In the genomic region with DNA sequence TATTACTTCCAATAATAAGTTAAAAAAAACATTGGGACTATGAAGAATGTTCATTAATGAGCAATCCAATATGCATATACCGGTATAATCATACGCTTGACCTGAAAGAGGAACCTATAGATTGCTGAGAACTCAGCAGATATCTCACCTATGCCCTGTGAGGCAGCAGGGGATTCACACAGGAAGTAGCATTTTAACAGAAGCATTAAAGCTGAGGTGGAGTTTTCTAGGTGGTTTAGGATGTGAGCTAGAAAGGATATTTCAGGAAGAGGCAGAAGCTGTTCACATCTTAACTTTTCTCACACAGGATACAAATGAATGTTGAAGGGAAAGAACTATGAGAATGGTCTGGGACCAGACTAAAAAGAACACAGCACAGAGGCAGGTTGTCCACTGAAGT, we compare ENCODE assay signal across 31 mouse cellular contexts. TPM values are rescaled to one million over a fixed set of nuclear protein-coding genes. Genes with fewer than 3 reads are reported as not detected.
DNase-seq lines count a peak whose midpoint lies in the region; ATAC-seq lines count a peak whose summit lies in the region.
"Had no signal": no experiment of that assay in that cellular context is flagged by ENCODE, and none has a peak within 500 bp of the region (broad histone marks: within the 10 kb centered on the region; RNA-seq: fewer than 3 reads in every experiment).

No protein-coding gene starts in this region.

- WGBS in hindbrain, embryonic 12.5 days: 92% methylated on average over 2 of the region's 2 CpGs

- no peak overlapping the region for H3K9ac ChIP-seq in hindbrain, embryonic 12.5 days
- H3K9ac ChIP-seq: embryonic facial prominence, embryonic 13.5 days; forebrain, embryonic 12.5 days; forebrain, embryonic 15.5 days; hindbrain, embryonic 15.5 days had no signal

- peak; percentile 83 for ATAC-seq in activated CD4-positive, CD25-positive, alpha-beta regulatory T cell, adult 4 months
- ATAC-seq in inflammation-experienced regulatory T-cells, adult 6 months: peak; percentile 92
- no peak for ATAC-seq in hindbrain, embryonic 12.5 days (ENCODE audit: low FRiP score)
- ATAC-seq: forebrain, embryonic 15.5 days; intestine, embryonic 16.5 days had no signal

- peak; percentile 59 for DNase-seq in CD4-positive, CD25-positive, alpha-beta regulatory T cell, adult 2 months (ENCODE audit: low read depth, low spot score)
- peak; percentile 24 for DNase-seq in naive thymus-derived CD4-positive, alpha-beta T cell, adult 2 months (ENCODE audit: low read depth)
- DNase-seq in thymus, adult 18-20 months: no peak
- no peak for DNase-seq in adrenal gland, postnatal 4 days (ENCODE audit: low spot score in 2 of 2)
- DNase-seq in adipocyte (ENCODE audit: low spot score): no peak
- DNase-seq: adrenal gland, postnatal 10 days; adrenal gland, postnatal 36 days; B cell, adult 2 months; cerebellum, adult 11 months; cerebellum, adult 2 months; cerebellum, adult 9-11 months; cerebellum, postnatal 25 days; embryo, embryonic 11 days; gastrocnemius, postnatal 10 days; heart, adult 11 months; kidney, adult 18-20 months had no signal

- H3K27ac ChIP-seq in hindbrain, embryonic 12.5 days: no peak overlapping the region
- H3K27ac ChIP-seq: embryonic facial prominence, embryonic 10.5 days; embryonic facial prominence, embryonic 13.5 days; forebrain, embryonic 12.5 days; forebrain, embryonic 15.5 days; hindbrain, embryonic 15.5 days had no signal

- no peaks in the 10 kb centered on the region for H3K9me3 ChIP-seq in hindbrain, embryonic 12.5 days (replicated peaks)
- H3K9me3 ChIP-seq: embryonic facial prominence, embryonic 10.5 days; embryonic facial prominence, embryonic 13.5 days; forebrain, embryonic 12.5 days; forebrain, embryonic 15.5 days; G1E; hindbrain, embryonic 15.5 days had no signal

- H3K4me1 ChIP-seq in hindbrain, embryonic 12.5 days: no peaks in the 10 kb centered on the region
- H3K4me1 ChIP-seq: embryonic facial prominence, embryonic 10.5 days; embryonic facial prominence, embryonic 13.5 days; forebrain, embryonic 12.5 days; forebrain, embryonic 15.5 days; hindbrain, embryonic 15.5 days had no signal

- H3K4me2 ChIP-seq in hindbrain, embryonic 12.5 days (replicated peaks): no peak overlapping the region
- H3K4me2 ChIP-seq: embryonic facial prominence, embryonic 13.5 days; forebrain, embryonic 12.5 days; forebrain, embryonic 15.5 days; heart, embryonic 11.5 days; hindbrain, embryonic 15.5 days had no signal

- no peak overlapping the region for H3K4me3 ChIP-seq in hindbrain, embryonic 12.5 days
- H3K4me3 ChIP-seq: embryonic facial prominence, embryonic 10.5 days; embryonic facial prominence, embryonic 13.5 days; erythroblast, embryonic 14.5 days; forebrain, embryonic 12.5 days; forebrain, embryonic 15.5 days; hindbrain, embryonic 15.5 days had no signal

- H3K27me3 ChIP-seq in hindbrain, embryonic 12.5 days: no peaks in the 10 kb centered on the region
- H3K27me3 ChIP-seq: CH12.LX; embryonic facial prominence, embryonic 13.5 days; forebrain, embryonic 12.5 days; forebrain, embryonic 15.5 days; hindbrain, embryonic 15.5 days had no signal

- H3K36me3 ChIP-seq in hindbrain, embryonic 12.5 days: no peaks in the 10 kb centered on the region
- H3K36me3 ChIP-seq: embryonic facial prominence, embryonic 10.5 days; embryonic facial prominence, embryonic 13.5 days; forebrain, embryonic 12.5 days; forebrain, embryonic 15.5 days; G1E; hindbrain, embryonic 15.5 days had no signal

RNA-seq across cellular contexts. Expression of a gene that starts 51.6 kb away (rescaled TPM):
- polyA plus RNA-seq in activated CD4-positive, CD25-positive, alpha-beta regulatory T cell, adult 4 months (2017; shearing (Covaris generic)): 100 to 1,000 TPM; 666 to 670 TPM
- polyA plus RNA-seq in inflammation-experienced regulatory T-cells, adult 6 months (2017; shearing (Covaris generic)): 100 to 1,000 TPM; 336 to 775 (median 626) TPM
- 0.05 TPM in 1 of 2 replicates, not detected in the other for polyA plus RNA-seq in hindbrain, embryonic 12.5 days (2016; fragmentation: Nextera tagmentation; extraction: Ambion mirVana)
- 1 to 10 TPM; 1.6 to 2.0 TPM for total RNA-seq in adrenal gland, postnatal 4 days (2021)
- total RNA-seq: gastrocnemius, postnatal 10 days; gastrocnemius, postnatal 4 days had no signal
- polyA plus RNA-seq: cerebellum, adult 2 months; embryonic facial prominence, embryonic 10.5 days; forebrain, embryonic 12.5 days; forebrain, embryonic 15.5 days; heart, embryonic 11.5 days; hindbrain, embryonic 11.5 days; hindbrain, embryonic 15.5 days had no signal

Comparison
In these comparisons a context has a peak if more than half of its experiments do, and no peak if none do; other contexts are left out.
1. DNase-seq: peak in CD4-positive, CD25-positive, alpha-beta regulatory T cell, adult 2 months (single experiment) and naive thymus-derived CD4-positive, alpha-beta T cell, adult 2 months (single experiment); none in thymus, adult 18-20 months (0 of 2), adrenal gland, postnatal 4 days (0 of 2) and adipocyte (single experiment).
2. RNA of a gene that starts 51.6 kb away (polyA plus RNA-seq): 666 to 670 TPM in activated CD4-positive, CD25-positive, alpha-beta regulatory T cell, adult 4 months and 336 to 775 TPM in inflammation-experienced regulatory T-cells, adult 6 months; 0.05 TPM in hindbrain, embryonic 12.5 days; every median in the first group is over 100 times any median in the second.